Mouse (Mus musculus): ENCODE measurements at regions not wholly inside any gene's neighbourhood (a gene's known extent, or its start where the extent isn't known, plus 50 kb on each side); places are given as distances from the start of the nearest gene placed in this dataset.

DNA sequence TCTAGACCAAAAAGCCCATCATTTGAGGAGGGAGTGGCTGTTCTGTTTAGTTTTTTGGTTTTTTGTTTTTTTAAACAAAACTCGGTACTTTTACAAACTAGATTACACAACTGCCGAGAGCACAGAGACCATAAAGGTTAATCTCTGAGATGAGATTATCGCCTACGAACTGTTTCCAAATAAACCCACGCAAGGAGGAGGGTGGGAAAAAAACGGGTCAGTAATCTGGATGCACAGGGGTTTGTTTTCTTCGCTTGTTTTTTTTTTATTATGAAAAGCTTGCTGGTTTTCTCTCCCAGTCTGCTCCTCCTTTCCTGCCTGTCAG is 316.9 kb downstream of the Parp8 start:
- Histone ChIP-seq H3K9me3 (no peaks in the 10 kb centered on the region), H3K27ac (replicated peaks) (no peak overlapping the region), H3K36me3 (no peaks in the 10 kb centered on the region), H3K4me2 (peak overlapping the region; percentile 64), H3K4me3 (peak overlapping the region; percentile 38), H3K27me3 (replicated peaks) (peaks cover 81% of the 10 kb centered on the region), H3K4me1 (peaks cover 34% of the 10 kb centered on the region), H3K9ac (0 out of 2 replicates have a peak overlapping the region, but pooled peaks have one; percentile 50)
- WGBS, result 5% methylated on average over 7 of the region's 7 CpGs
- no peak for ATAC-seq (ENCODE audit: extremely low read depth, insufficient number of reproducible peaks, low FRiP score, low TSS enrichment)

DNA sequence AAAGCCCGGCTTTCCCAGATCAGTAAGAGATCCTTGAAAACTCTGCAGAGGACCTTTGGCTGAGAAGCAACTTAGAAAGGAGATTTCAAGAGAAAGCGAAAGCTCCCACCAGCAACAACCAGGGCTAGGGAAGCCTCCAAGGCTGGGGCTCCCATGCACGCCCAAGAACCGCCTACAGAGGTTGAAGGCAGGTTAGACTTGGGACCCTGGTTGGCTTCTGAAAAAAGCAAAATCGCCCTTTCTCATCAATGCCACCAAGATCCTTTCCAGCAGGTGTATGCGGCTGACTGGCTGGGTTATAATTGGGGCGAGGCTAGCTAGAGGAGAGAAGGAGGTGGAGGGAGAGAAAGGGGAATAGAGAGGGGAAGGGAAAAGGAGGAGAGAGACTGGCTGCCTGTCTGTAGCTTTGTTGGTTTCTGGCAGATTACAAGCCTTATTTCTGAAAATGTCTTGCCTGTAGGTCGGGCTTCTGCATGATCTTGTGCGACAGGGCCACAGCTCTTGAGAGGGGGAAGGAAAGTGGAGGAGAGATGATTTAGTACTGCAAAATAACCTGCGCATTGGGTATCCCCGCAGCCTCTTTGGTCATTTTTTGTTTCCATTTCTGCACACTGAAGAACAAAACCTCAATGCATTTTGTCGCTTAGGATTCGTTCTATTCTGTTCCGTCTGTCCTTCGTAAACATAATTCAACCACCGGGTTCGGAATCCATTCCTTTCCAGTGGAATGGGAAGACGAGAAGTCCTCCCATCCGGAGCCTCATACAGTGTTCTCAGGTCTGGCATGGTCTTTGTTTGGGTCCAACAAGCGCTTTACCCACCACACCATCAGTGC is 317.5 kb downstream of the Parp8 start:
- Histone ChIP-seq H3K9ac (peak overlapping the region; percentile 50), H3K36me3 (no peaks in the 10 kb centered on the region), H3K27me3 (replicated peaks) (peaks cover 81% of the 10 kb centered on the region), H3K4me3 (peak overlapping the region; percentile 38), H3K9me3 (no peaks in the 10 kb centered on the region), H3K27ac (replicated peaks) (no peak overlapping the region; the same call in 1 of the 2 replicates), H3K4me2 (peak overlapping the region; percentile 64), H3K4me1 (peaks cover 34% of the 10 kb centered on the region)
- 5% methylated on average over 20 of the region's 20 CpGs for WGBS
- ATAC-seq (ENCODE audit: extremely low read depth, insufficient number of reproducible peaks, low FRiP score, low TSS enrichment), result no peak

DNA sequence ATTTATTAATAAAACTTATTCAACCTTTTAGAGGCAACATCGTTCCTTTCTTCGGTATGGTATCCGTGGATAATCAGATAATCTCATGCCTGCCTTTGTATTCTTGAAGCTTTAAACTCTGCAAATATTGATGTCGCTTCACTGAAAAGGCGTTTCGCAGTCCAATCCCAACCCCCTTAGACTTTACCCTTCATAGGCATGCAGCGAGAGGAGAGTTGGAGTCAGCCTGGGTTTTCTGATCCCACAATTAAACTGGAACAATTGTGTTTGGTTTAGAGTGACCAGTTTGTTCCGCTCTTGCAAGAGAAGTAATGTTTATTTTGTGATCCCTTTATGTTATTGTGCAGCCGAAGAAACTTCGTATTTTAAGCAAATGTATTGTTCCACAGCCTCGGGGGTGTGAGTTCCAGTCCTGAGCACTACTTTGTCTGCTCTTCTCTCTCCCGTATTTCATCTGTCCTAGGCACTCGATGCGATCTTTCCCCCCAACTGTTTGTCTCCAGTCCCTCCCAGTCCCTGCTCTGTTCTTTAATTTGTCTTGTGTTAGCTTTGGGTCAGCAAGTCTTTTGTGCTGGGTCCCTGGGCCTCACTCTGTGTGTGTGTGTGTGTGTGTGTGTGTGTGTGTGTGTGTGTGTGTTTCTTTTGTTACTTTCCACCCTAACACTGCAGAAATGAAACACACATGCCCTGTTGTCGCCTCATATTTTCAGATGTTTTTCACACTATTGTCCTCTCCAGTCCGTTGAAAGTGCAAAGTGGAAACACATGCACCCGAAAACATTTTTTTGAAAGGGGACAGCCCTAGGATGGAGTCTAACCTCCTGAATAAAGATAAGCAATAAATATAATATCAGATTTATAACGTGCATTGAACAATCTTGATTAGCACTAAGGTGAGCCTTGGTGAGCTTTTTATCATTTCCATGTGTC is 318.7 kb downstream of the Parp8 start:
- Histone ChIP-seq H3K27ac (replicated peaks) (no peak overlapping the region), H3K4me3 (peak overlapping the region; percentile 50), H3K9me3 (no peaks in the 10 kb centered on the region), H3K4me1 (peaks cover 32% of the 10 kb centered on the region), H3K4me2 (peak overlapping the region; percentile 80), H3K27me3 (replicated peaks) (peaks cover 79% of the 10 kb centered on the region), H3K9ac (no peak overlapping the region), H3K36me3 (no peaks in the 10 kb centered on the region)
- ATAC-seq (ENCODE audit: extremely low read depth, insufficient number of reproducible peaks, low FRiP score, low TSS enrichment), result no peak
- 13% methylated on average over 18 of the region's 18 CpGs for WGBS

DNA sequence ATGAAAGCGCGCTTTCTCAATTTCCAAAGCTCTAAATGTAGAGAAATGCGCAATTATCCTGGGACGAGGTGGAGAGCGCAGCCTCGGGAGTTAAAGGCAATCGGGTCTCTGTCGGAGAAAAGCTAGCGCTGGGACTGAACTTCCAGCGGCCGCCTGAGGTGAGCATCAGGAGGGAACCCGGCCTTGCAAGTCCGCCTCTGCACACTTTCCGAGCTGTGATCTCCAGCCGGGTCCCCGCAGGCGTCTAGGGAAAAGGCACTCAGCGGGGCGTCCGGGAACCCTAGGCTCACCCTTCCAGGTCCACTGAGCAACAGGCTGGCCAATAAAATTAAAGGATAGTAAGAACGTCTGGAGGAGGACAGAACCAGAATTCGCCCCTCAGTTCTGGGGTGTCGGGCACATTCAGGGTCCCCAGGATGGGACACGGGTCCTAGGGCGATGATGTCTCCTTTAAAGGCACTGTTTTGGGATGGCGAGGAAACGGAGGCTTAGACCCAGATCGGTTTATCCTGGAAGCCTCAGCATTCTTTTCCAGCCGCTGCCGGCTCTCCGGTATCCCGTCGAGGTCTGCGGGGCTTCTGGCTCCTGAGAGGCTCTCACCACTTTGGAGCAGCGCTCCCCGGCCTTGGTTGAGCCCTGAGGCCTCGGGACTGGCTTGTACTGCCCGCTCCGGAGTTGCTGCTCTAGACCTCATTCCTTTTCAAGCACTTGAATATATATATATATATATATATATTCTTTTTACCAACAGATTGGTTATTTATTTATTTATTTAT is 319.5 kb downstream of the Parp8 start:
- 2% methylated on average over 39 of the region's 39 CpGs for WGBS
- no peaks in the 10 kb centered on the region for H3K9me3 ChIP-seq
- no peak for ATAC-seq (ENCODE audit: extremely low read depth, insufficient number of reproducible peaks, low FRiP score, low TSS enrichment)
- peak overlapping the region; percentile 50 for H3K4me3 ChIP-seq
- H3K4me2 ChIP-seq, result peak overlapping the region; percentile 80
- peaks cover 70% of the 10 kb centered on the region for H3K27me3 ChIP-seq (replicated peaks)
- H3K27ac ChIP-seq (replicated peaks), result no peak overlapping the region
- peaks cover 24% of the 10 kb centered on the region for H3K4me1 ChIP-seq
- H3K36me3 ChIP-seq, result no peaks in the 10 kb centered on the region
- peak overlapping the region; percentile 69 for H3K9ac ChIP-seq

DNA sequence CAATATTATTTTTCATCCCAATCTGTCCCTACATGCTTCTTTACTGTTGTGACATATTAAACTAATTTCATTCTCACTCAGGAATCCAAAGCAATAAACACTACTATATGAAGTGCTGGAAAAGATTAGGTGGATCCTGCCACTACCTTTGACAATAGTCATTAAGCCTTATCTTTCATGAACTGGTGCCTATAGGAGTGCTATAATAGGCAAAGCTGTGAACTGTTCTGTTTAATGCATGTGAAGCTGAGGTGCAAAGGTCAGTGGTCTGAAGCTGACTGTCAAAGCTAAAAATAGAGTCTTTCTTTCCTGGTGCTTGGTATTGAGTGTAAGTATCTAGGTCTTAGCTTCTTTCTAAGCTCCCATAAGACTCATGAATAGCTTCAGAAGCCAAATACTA is 336.6 kb downstream of the Parp8 start:
- Histone ChIP-seq H3K36me3 (no peaks in the 10 kb centered on the region), H3K27me3 (replicated peaks) (no peaks in the 10 kb centered on the region), H3K4me1 (peaks cover 5% of the 10 kb centered on the region), H3K9ac (no peak overlapping the region), H3K4me2 (no peak overlapping the region), H3K9me3 (no peaks in the 10 kb centered on the region), H3K27ac (replicated peaks) (no peak overlapping the region), H3K4me3 (no peak overlapping the region)
- ATAC-seq (ENCODE audit: extremely low read depth, insufficient number of reproducible peaks, low FRiP score, low TSS enrichment), result no peak
